Mouse (Mus musculus) stomach, postnatal 0 days (tissue): Measurements from ENCODE around the gene Sestd1.

Experiments used
- CTCF ChIP-seq: IDR thresholded peaks from 2 replicates; pipeline ENCODE4 v1.5.1; 2016; ENCODE audit warnings: antibody characterized with exemption, low read depth, mild to moderate bottlenecking, moderate library complexity
- EP300 ChIP-seq: optimal IDR thresholded peaks from 2 replicates; pipeline ENCODE3; 2016; ENCODE audit warnings: antibody characterized with exemption

GRCm38 (mm10) chr2:77168081-77168685 is 112.2 kb downstream of the Sestd1 start:
- TF ChIP-seq CTCF = no peak
- TF ChIP-seq EP300 = no peak
